Mouse (Mus musculus): ENCODE measurements at regions not wholly inside any gene's neighbourhood (a gene's known extent, or its start where the extent isn't known, plus 50 kb on each side); places are given as distances from the start of the nearest gene placed in this dataset.

DNA sequence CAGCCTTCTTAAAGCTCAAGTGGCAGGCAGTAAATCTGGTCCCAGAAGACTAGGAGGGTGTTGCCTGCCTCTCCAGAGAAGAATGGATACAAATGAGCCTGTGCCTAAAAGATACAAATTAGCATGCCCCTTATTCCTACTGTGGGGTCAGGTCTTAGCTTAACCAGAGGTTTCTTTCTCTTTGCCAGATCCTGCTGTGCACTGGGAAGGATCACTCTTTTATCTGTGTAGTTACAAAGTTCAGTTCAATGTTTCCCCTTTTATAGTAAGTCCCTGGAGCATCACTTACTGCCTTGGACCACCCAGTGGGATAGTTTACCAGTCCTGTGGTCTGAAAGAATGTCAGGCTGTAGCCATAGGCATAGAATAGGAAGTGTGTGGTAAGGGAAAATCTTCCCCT, 181.1 kb downstream of the Tmem132e start:
- DNase-seq (ENCODE audit: low spot score in 2 of 2), result no peak
- Histone ChIP-seq H3K4me3 (no peak overlapping the region), H3K27ac (no peak overlapping the region)
- TF ChIP-seq CTCF (conservative IDR thresholded peaks at IDR 0.05), result no peak

DNA sequence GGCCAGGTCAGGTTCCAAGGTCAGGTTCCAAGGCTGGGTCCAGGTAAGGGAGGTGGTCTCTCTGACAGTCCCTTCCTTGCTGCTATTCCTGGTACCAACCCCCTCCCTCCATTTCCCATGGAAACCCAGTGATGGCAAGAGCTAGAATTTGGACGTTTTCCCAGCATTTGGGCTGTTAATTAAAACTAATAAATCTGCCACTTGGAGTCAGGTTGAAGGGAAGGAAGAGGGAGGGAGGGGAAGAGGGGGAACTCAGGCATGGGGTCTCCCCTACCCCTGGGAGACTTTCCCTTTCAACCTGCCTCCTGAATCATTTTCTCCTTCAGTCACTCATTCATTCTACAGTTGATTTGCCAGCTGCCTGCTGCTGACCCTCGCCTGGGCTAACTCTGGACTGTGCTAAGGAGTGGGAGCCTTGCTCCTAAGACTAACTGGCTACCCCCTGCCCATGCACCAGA, 179.5 kb downstream of the Tmem132e start:
- Histone ChIP-seq H3K27ac (no peak overlapping the region), H3K4me3 (no peak overlapping the region)
- TF ChIP-seq CTCF (conservative IDR thresholded peaks at IDR 0.05), result no peak
- no peak for DNase-seq (ENCODE audit: low spot score in 2 of 2)

DNA sequence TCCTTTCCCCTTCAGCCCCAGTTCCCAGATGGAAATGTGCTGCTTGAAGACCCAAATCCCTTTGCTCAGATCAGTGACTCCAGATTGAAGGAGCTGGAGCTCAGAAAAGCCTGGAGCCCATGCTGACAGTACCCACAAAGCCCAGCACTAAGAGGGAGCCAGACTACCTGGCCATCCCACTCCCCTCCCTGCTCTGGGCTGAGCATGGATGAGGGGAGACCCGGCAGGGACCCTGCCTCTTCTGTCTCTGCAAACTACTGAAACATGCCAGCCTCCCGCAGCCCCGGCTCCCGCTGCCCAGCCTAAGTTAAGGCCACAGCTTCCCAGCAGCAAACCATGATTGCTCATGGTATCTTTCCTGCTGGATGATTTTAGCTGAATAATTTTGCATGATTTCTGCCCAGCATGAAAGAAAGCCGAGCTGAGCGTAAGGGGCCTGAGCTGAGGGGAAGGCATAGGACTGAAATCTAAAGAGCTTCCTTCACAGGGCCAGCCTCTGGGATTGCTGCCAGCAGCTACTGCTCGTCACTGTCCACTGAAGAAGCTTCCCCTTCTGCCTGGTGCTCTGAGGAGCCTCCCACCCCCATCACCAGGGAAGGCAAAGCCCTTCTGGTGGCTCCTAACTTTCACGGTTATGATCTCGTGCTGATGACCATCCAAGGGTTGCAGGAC, 178.4 kb downstream of the Tmem132e start:
- no peak for TF ChIP-seq CTCF (conservative IDR thresholded peaks at IDR 0.05)
- no peak overlapping the region for H3K4me3 ChIP-seq
- DNase-seq (ENCODE audit: low spot score in 2 of 2), result no peak
- H3K27ac ChIP-seq, result no peak overlapping the region

DNA sequence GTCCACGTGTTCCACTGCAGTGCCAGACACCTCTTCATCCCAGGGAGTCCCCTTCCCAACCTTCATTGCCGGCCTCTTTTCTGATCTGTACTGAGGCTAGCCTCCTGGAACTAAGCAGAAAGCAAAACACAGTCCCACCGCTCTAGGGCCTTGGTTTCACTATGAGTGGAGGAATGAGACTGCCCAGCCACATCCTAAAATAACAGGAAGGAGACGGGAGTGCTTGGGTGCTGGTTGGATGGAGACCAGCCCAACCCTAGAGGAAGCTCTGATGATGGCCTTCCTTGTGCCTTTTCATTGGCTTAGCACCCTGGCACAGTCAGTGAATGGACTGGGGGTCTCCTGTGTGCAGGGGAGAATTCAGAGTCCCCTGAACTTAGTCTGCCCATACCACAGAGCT, 177.4 kb downstream of the Tmem132e start:
- no peak for DNase-seq (ENCODE audit: low spot score in 2 of 2)

DNA sequence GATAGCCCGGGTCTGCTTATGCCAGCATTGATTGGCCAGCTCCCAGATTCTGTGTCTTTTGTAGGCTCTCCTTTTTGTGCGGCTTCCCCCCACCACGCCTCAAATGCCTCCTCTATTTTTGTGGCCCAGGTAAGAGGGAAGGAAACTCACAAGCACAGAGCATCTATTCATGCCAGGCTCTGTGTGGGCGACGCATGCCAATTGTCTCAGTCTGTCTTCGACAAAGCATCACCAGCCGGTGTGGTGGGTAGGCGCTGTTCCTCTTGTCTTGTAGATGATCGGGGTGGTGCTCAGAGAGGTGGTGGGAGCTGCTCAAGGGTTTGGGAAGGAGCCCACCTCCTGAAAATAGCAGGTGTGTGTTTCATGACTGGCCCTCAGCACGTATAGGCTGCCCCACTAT, 175.5 kb downstream of the Tmem132e start:
- TF ChIP-seq CTCF (conservative IDR thresholded peaks at IDR 0.05), result no peak
- peak; percentile 42 for DNase-seq (ENCODE audit: low spot score in 2 of 2)

More for the DNA sequence above, 177.4 kb downstream of the Tmem132e start:
- no peak for TF ChIP-seq CTCF (conservative IDR thresholded peaks at IDR 0.05)
- Histone ChIP-seq H3K27ac (no peak overlapping the region), H3K4me3 (no peak overlapping the region)

DNA sequence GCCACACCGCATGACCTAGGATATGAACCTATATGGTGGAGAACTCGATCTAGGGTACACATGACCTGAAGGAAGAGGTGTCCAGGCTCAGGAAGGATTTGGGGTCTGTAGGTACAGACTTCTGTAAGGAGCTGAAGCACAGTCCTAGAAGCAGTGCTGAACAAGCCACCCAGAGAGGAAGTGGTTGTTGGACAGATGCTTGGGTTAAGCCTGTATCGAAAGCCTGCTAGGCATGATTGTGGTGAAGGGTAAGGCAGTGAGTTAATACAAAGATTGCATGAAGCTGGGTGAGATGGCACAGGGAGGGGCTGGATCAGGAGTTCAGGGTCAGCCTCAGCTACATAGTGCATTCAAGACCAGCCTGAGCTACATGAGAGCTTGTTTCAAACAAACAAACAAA, 153.3 kb downstream of the Tmem132e start:
- Histone ChIP-seq H3K4me3 (no peak overlapping the region), H3K27ac (no peak overlapping the region)
- DNase-seq (ENCODE audit: low spot score in 2 of 2), result no peak
- no peak for TF ChIP-seq CTCF (conservative IDR thresholded peaks at IDR 0.05)

More for the DNA sequence above, 175.5 kb downstream of the Tmem132e start:
- H3K27ac ChIP-seq, result no peak overlapping the region
- H3K4me3 ChIP-seq, result no peak overlapping the region

DNA sequence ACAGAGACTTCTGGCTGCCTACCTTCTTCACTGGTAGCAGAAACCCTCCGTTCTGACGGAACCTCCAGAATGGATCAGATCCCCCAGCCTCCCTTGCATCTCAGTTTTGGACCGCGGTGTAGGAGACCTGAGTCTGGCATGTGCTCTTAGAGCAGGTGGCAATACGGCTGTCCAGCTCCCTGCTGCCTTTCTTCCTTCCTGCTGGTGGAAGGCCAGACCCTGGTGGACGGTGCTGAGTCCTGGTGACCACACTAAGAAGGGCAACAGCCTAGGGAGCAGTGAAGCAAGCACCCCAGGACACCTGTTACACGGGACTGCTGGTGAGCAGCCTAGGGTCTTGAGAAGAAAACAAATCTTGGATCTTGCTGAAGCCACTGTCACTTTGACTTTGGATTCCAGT, 152.7 kb downstream of the Tmem132e start:
- Histone ChIP-seq H3K27ac (no peak overlapping the region), H3K4me3 (no peak overlapping the region)
- no peak for TF ChIP-seq CTCF (conservative IDR thresholded peaks at IDR 0.05)
- no peak for DNase-seq (ENCODE audit: low spot score in 2 of 2)

DNA sequence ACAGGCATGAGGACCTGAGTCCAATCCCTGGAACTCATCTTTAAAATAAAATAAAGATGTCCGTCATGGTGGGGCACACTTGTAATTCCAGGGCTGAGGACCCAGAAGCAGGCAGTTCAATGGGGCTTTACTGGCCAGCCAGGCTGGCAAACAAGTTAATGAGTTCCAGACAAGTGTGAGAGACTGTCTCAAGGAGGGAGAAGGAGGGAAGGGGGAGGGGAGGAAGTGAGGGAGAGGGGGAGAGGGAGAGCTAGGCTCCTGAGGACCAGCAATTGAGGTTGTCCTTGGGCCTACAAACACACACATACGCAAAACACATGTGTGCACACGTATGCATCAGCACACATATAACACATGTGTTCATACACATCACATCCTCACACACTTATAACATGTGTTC, 149.2 kb downstream of the Tmem132e start:
- TF ChIP-seq CTCF (conservative IDR thresholded peaks at IDR 0.05), result no peak
- no peak overlapping the region for H3K27ac ChIP-seq
- H3K4me3 ChIP-seq, result no peak overlapping the region
- no peak for DNase-seq (ENCODE audit: low spot score in 2 of 2)

DNA sequence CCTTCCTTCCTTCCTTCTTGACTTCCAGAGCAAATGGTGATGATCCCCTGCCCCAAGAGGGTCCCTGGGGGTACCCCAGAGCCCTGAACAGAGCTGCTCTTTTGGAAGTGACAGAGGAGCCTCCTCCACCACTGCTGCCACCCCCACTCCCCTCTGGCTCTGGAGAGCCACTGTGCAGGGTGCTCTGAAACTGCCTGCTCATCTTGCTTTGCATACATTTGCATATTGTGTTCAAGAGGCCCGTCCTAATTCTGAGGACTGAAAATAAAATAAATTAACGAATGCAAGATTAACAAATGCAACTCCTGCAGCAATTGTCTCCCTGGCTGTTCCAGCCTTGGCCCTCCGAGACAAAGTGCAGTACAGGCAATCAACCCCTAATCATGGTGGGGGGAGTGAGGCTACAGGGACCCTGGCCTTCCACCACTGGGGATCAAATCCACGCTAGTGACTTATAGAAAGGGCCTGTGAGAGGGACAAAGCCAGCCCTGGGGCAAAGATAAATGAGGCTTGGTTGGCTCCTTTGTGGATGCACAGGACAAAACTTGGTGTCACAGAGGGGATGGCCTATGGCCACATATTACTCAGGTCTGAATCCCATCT, 134.6 kb downstream of the Tmem132e start:
- no peak overlapping the region for H3K27ac ChIP-seq
- no peak for TF ChIP-seq CTCF (conservative IDR thresholded peaks at IDR 0.05)
- no peak for DNase-seq (ENCODE audit: low spot score in 2 of 2)
- H3K4me3 ChIP-seq, result no peak overlapping the region

DNA sequence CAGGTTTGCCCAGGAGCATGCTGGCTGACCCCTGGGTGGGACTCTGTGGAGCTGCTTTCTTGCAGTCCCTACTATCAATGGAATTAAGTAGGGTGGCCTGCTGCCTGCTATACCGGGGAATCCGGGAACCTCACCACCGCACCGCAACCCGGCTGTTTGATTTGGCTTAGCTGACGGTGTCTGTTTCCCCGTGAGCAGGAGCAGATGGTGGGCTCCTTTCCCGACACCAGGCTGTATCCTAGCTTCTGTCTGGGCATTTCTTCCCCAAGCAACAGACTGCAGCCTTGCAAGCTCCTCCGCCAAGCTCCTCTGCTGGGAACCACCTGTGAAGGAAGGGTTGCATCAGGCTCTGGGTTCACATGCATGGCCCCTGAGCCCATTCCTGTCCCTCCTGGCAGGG, 132.7 kb downstream of the Tmem132e start:
- no peak overlapping the region for H3K27ac ChIP-seq
- H3K4me3 ChIP-seq, result no peak overlapping the region
- DNase-seq (ENCODE audit: low spot score in 2 of 2), result peak; percentile 67 to 79
- TF ChIP-seq CTCF (conservative IDR thresholded peaks at IDR 0.05), result no peak

DNA sequence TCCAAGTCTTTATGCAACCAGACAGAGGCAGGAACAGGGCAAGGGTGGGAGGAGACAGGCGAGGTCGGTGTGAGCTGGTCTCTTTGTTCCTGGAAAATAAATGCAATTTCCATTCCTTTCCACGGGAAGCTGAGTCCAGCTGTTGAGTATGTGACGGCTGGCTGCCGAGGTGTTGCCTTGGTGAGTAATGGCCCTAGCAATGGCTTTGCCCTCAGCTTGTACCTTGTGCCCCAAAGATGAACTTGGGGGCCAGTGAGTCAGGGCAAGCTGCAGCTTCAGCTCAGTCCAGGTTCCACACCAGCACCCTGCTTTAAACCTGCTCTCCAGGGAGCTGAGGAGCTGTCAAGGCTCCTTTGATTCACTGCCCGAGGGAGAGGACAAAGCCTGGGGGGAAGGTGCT, 130.0 kb downstream of the Tmem132e start:
- no peak for TF ChIP-seq CTCF (conservative IDR thresholded peaks at IDR 0.05)
- H3K27ac ChIP-seq, result no peak overlapping the region
- no peak overlapping the region for H3K4me3 ChIP-seq
- no peak for DNase-seq (ENCODE audit: low spot score in 2 of 2)

DNA sequence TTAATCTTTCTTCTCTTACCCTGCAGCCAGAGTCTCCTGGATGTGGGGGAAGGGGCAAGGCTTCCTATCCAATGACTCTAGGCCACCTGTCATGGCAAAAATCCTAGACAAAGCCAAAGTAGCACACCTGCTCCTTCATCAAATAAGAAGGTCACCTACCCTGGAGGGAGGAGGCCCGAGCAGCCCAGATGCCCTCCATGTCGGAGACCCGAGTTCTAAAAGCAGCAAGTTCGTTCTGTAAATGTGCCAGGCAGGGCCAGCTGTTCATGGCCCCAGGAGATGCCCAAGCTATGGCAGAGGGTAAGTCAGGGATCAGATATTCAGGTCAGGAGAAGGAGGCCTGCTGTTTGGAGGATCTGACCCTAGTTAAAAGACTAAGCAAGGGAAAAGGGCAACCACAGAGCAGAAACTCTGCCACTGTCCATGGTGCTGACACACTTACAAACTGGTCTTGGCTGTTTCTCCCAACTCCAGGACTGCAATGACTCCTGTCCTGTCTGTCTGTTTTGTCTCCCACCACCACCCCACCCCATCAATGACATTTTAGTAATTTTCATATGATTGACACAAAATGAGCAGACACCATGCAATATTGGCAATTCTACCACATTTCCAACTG, 125.9 kb downstream of the Tmem132e start:
- no peak for TF ChIP-seq CTCF (conservative IDR thresholded peaks at IDR 0.05)
- DNase-seq (ENCODE audit: low spot score in 2 of 2), result no peak
- no peak overlapping the region for H3K4me3 ChIP-seq

DNA sequence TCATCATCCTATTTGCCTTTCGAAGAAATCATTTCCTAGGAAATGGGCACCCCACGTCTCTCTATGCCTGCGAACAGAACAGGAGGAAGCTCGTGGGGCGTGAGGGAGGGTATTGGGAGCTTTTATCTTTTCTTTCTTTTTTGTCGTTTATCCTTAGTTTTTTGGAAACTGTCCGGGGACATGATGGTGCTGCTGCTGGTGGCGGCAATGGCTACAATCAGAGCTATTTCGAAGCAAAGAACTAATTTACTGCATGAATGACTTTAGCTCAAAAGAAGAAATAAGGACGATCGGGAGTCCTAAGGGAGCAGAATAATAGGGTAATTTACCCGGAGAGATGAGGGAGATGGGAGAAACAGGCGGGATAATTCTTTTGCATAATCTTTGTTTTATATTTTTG, 119.9 kb downstream of the Tmem132e start:
- no peak for DNase-seq (ENCODE audit: low spot score in 2 of 2)
- no peak for TF ChIP-seq CTCF (conservative IDR thresholded peaks at IDR 0.05)
- no peak overlapping the region for H3K4me3 ChIP-seq

More for the DNA sequence above, 125.9 kb downstream of the Tmem132e start:
- no peak overlapping the region for H3K27ac ChIP-seq

More for the DNA sequence above, 119.9 kb downstream of the Tmem132e start:
- no peak overlapping the region for H3K27ac ChIP-seq

All from layer of hippocampus, adult 2 months (tissue).